Mouse (Mus musculus) MEL (cell line): ENCODE data around the gene Cnot6l. TPM values are rescaled to one million over a fixed set of nuclear protein-coding genes. Genes with fewer than 3 reads are reported as not detected.

Experiments
- DNase-seq: peaks from one replicate; pipeline ENCODE4 v3.0.0; 2011; ENCODE audit warnings: low read depth, low spot score
- H3K27ac ChIP-seq: 2 replicates; pipeline ENCODE4 v1.5.1; 2012; ENCODE audit warnings: low read depth, mild to moderate bottlenecking, control low read depth, low read length, moderate library complexity; ENCODE audit not compliant: control insufficient read depth
- H3K27me3 ChIP-seq, 2 experiments: fragments of 150-350 bp in 1 of 2; sonication (generic) in 1 of 2; 2 replicates each; pipeline ENCODE4 v1.6.1; 2012; ENCODE audit warnings: low read length in 2 of 2, mild to moderate bottlenecking in 2 of 2, improper control_type of control experiment in 1 of 2, moderate library complexity in 1 of 2; ENCODE audit not compliant: insufficient read depth in 2 of 2, control insufficient read depth in 1 of 2
- H3K36me3 ChIP-seq, 2 experiments: 2 replicates each; pipeline ENCODE4 v1.6.1; 2012 to 2014; ENCODE audit warnings: low read length in 2 of 2, improper control_type of control experiment in 1 of 2, inconsistent platforms in 1 of 2, mild to moderate bottlenecking in 1 of 2; ENCODE audit not compliant: insufficient read depth in 2 of 2, control insufficient read depth in 1 of 2
- H3K4me1 ChIP-seq, 2 experiments: fragments of 150-350 bp in 1 of 2; sonication (generic) in 1 of 2; 2 replicates each; pipeline ENCODE4 v1.6.1; 2012; ENCODE audit warnings: low read length in 2 of 2, improper control_type of control experiment in 1 of 2, mild to moderate bottlenecking in 1 of 2; ENCODE audit not compliant: insufficient read depth in 2 of 2, control insufficient read depth in 1 of 2
- H3K4me3 ChIP-seq, 2 experiments: fragments of 150-350 bp in 1 of 2; sonication (generic) in 1 of 2; 2 replicates each; pipeline ENCODE4 v1.5.1; 2012; ENCODE audit warnings: low read depth in 2 of 2, low read length in 2 of 2, mild to moderate bottlenecking in 2 of 2, moderate library complexity in 2 of 2, control low read depth in 1 of 2, improper control_type of control experiment in 1 of 2; ENCODE audit not compliant: control insufficient read depth in 1 of 2, insufficient read depth in 1 of 2
- H3K79me2 ChIP-seq: 2 replicates; pipeline ENCODE4 v1.6.1; 2012; ENCODE audit warnings: mild to moderate bottlenecking, low read length, moderate library complexity; ENCODE audit not compliant: control insufficient read depth, poor library complexity, insufficient read depth
- H3K9ac ChIP-seq: 2 replicates; pipeline ENCODE4 v1.6.1; 2012; ENCODE audit warnings: low read depth, mild to moderate bottlenecking, control low read depth, low read length, moderate library complexity; ENCODE audit not compliant: control insufficient read depth, poor library complexity, severe bottlenecking
- H3K9me3 ChIP-seq: fragments of 150-350 bp; sonication (generic); replicated peaks from 2 replicates; pipeline ENCODE4 v1.6.1; 2012; ENCODE audit warnings: mild to moderate bottlenecking, low read length, improper control_type of control experiment, moderate library complexity; ENCODE audit not compliant: insufficient read depth
- CTCF ChIP-seq, 3 experiments: IDR thresholded peaks in 2 of 3; conservative IDR thresholded peaks in 1 of 3; 2 replicates each; pipeline ENCODE4 v1.5.1; 2011 to 2012; ENCODE audit warnings: low read length in 3 of 3, low read depth in 2 of 3, mild to moderate bottlenecking in 2 of 3, improper control_type of control experiment in 1 of 3, inconsistent platforms in 1 of 3, mixed read lengths in 1 of 3, moderate library complexity in 1 of 3; ENCODE audit not compliant: control insufficient read depth in 1 of 3, insufficient read depth in 1 of 3, poor library complexity in 1 of 3, severe bottlenecking in 1 of 3
- EP300 ChIP-seq, 2 experiments: IDR thresholded peaks; 2 replicates each; pipeline ENCODE4 v1.6.1; 2011; ENCODE audit warnings: improper control_type of control experiment in 2 of 2, low read length in 2 of 2, low read depth in 1 of 2, mild to moderate bottlenecking in 1 of 2
- ETS1 ChIP-seq: IDR thresholded peaks from 2 replicates; pipeline ENCODE4 v1.6.1; 2012; ENCODE audit warnings: low read depth, mild to moderate bottlenecking, inconsistent platforms, low read length, improper control_type of control experiment, moderate library complexity
- GABPA ChIP-seq: IDR thresholded peaks from 2 replicates; pipeline ENCODE4 v1.6.1; 2012; ENCODE audit warnings: low read depth, mild to moderate bottlenecking, inconsistent platforms, low read length, improper control_type of control experiment, moderate library complexity
- GATA1 ChIP-seq: IDR thresholded peaks from 2 replicates; pipeline ENCODE4 v1.6.1; 2011; ENCODE audit warnings: low read depth, low read length, improper control_type of control experiment
- MAFK ChIP-seq: IDR thresholded peaks from 2 replicates; pipeline ENCODE4 v1.6.1; 2011; ENCODE audit warnings: low read depth, mild to moderate bottlenecking, low read length, improper control_type of control experiment, borderline replicate concordance
- MXI1 ChIP-seq: IDR thresholded peaks from 2 replicates; pipeline ENCODE4 v1.6.1; 2011; ENCODE audit warnings: mild to moderate bottlenecking, low read depth, low read length, improper control_type of control experiment
- NELFE ChIP-seq: IDR thresholded peaks from 2 replicates; pipeline ENCODE4 v1.6.1; 2011; ENCODE audit warnings: low read depth, low read length, improper control_type of control experiment
- POLR2AphosphoS5 ChIP-seq: IDR thresholded peaks from 2 replicates; pipeline ENCODE4 v1.6.1; 2012; ENCODE audit warnings: low read depth, borderline replicate concordance, mild to moderate bottlenecking, inconsistent platforms, low read length, moderate library complexity, mixed read lengths
- RAD21 ChIP-seq: IDR thresholded peaks from 2 replicates; pipeline ENCODE4 v1.6.1; 2011; ENCODE audit warnings: mild to moderate bottlenecking, low read depth, low read length, improper control_type of control experiment
- SIN3A ChIP-seq: IDR thresholded peaks from 2 replicates; pipeline ENCODE4 v1.6.1; 2012; ENCODE audit warnings: low read length, improper control_type of control experiment, inconsistent platforms
- SMC3 ChIP-seq: IDR thresholded peaks from 2 replicates; pipeline ENCODE4 v1.6.1; 2011; ENCODE audit warnings: low read depth, low read length, improper control_type of control experiment
- TAL1 ChIP-seq: IDR thresholded peaks from 2 replicates; pipeline ENCODE4 v1.6.1; 2012; ENCODE audit warnings: mild to moderate bottlenecking, inconsistent platforms, low read length, moderate library complexity, mixed read lengths
- TBP ChIP-seq: IDR thresholded peaks from 2 replicates; pipeline ENCODE4 v1.8.0; 2011; ENCODE audit warnings: low read depth, low read length, improper control_type of control experiment
- TCF12 ChIP-seq: IDR thresholded peaks from 2 replicates; pipeline ENCODE4 v1.6.1; 2014; ENCODE audit warnings: low read depth, mild to moderate bottlenecking, inconsistent platforms, low read length, improper control_type of control experiment, moderate library complexity
- USF1 ChIP-seq: IDR thresholded peaks from 2 replicates; pipeline ENCODE4 v1.6.1; 2014; ENCODE audit warnings: low read depth, mild to moderate bottlenecking, inconsistent platforms, low read length, improper control_type of control experiment, moderate library complexity
- USF2 ChIP-seq, 2 experiments: IDR thresholded peaks; 2 replicates each; pipeline ENCODE4 v1.6.1; 2011 to 2012; ENCODE audit warnings: improper control_type of control experiment in 2 of 2, low read length in 2 of 2, borderline replicate concordance in 1 of 2, inconsistent platforms in 1 of 2, low read depth in 1 of 2, mild to moderate bottlenecking in 1 of 2; ENCODE audit not compliant: insufficient read depth in 1 of 2
- ZNF384 ChIP-seq: IDR thresholded peaks from 2 replicates; pipeline ENCODE4 v1.6.1; 2012; ENCODE audit warnings: low read depth, mild to moderate bottlenecking, inconsistent platforms, low read length, improper control_type of control experiment
- polyA plus RNA-seq, 2 experiments: library from polyadenylated mRNA; stranded (reverse) in 1 of 2; unstranded in 1 of 2; fragments of >175 nt in 1 of 2; fragments of >200 nt in 1 of 2; gene quantifications; 2 replicates each; pipeline versions ENCODE4 v1.2.1 to v1.2.4; 2012; ENCODE audit warnings: low replicate concordance in 2 of 2, low read depth in 1 of 2; ENCODE audit not compliant: insufficient read length in 2 of 2, insufficient read depth in 1 of 2, missing spikeins in 1 of 2
- total RNA-seq: library from RNA; depleted of rRNA; stranded (reverse); fragments of 300-350 nt; gene quantifications from 2 replicates; pipeline ENCODE4 v1.2.3, GENCODE M21; 2012

Cnot6l gene
- total and polyA plus RNA-seq, 3 experiments: 10.2 to 21.2 TPM; not detected in 1

DNA sequence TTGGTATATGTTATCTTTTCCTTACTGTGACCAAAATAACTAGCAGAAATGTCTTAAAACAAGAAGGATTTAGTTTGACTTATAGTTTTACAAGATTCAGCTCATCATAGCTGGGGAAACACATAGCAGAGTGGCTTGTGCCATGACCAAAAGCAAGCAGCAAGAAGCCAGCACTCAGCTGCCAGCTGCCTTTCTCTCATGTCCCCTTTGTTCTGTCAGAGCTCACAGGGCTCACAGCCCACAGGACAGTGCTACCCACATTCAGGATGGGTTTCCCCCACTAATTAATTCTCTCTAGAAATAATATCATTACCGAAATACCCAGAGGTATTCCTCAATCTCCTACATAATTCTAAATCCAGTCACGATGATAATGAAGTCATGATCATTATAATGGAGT, 43.6 kb upstream of the Cnot6l start:
- H3K36me3 ChIP-seq: peaks cover 0 to 48% of the 10 kb centered on the region in 2 experiments; a peak in 2 of 4 replicates
- TF ChIP-seq NELFE (no peak), CTCF (IDR thresholded peaks at IDR 0.05 in 2 of 3, conservative IDR thresholded peaks at IDR 0.05 in 1 of 3; ENCODE audit: control insufficient read depth in 1 of 3, insufficient read depth in 1 of 3, low read depth in 2 of 3, low read length in 3 of 3, poor library complexity in 1 of 3, severe bottlenecking in 1 of 3) (no peak), SMC3 (no peak), MXI1 (no peak), TCF12 (no peak), TBP (no peak), USF1 (no peak), TAL1 (no peak)
- TF ChIP-seq, all 39 proteins: peak for 0
- no peak overlapping the region for H3K4me3 ChIP-seq
- DNase-seq: peak; percentile 25
- H3K9me3 ChIP-seq: no peaks in the 10 kb centered on the region
- peaks cover 13% of the 10 kb centered on the region for H3K79me2 ChIP-seq
- H3K27ac ChIP-seq: peak overlapping the region; percentile 30; the same call in 1 of the 2 replicates
- no peak overlapping the region for H3K9ac ChIP-seq
- peaks cover 15 to 17% of the 10 kb centered on the region in 2 experiments for H3K4me1 ChIP-seq
- H3K27me3 ChIP-seq: no peaks in the 10 kb centered on the region

DNA sequence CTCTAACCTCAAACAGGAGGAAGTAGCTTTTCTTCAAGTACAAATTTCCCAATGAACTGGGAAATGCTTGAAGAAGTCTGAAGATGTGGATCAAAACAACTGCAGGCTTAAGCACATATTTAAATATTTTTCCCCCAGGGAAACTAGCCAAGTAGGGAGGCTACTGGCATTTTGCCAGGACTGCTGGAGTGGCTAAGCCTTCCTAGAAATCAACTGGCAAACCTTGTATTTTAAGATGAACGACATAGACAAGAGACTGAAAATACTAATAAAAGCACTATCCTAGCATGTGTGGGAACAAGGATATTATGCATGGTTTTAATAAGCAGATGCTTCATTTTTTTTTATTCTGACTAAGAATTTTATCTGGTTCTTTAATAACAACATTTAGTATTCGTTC, 42.9 kb upstream of the Cnot6l start:
- H3K4me3 ChIP-seq: no peak overlapping the region
- TF ChIP-seq NELFE (no peak), GATA1 (peak; percentile 58), GABPA (no peak), POLR2AphosphoS5 (no peak), USF2 (IDR thresholded peaks at IDR 0.05; ENCODE audit: borderline replicate concordance in 1 of 2, insufficient read depth in 1 of 2, low read depth in 1 of 2, low read length in 2 of 2) (no peak), MAFK (no peak), RAD21 (no peak), SIN3A (peak; percentile 69), ZNF384 (peak; percentile 66), EP300 (IDR thresholded peaks at IDR 0.05; ENCODE audit: low read depth in 1 of 2, low read length in 2 of 2) (peak; percentile 62 to 64; a peak in 3 of 4 replicates), ETS1 (peak; percentile 75), CTCF (IDR thresholded peaks at IDR 0.05 in 2 of 3, conservative IDR thresholded peaks at IDR 0.05 in 1 of 3; ENCODE audit: control insufficient read depth in 1 of 3, insufficient read depth in 1 of 3, low read depth in 2 of 3, low read length in 3 of 3, poor library complexity in 1 of 3, severe bottlenecking in 1 of 3) (no peak)
- TF ChIP-seq, all 39 proteins: peak for 5
- peak overlapping the region; percentile 30; the same call in 1 of the 2 replicates for H3K27ac ChIP-seq
- H3K36me3 ChIP-seq: peaks cover 0 to 53% of the 10 kb centered on the region in 2 experiments; a peak in 2 of 4 replicates
- H3K27me3 ChIP-seq: no peaks in the 10 kb centered on the region
- H3K9me3 ChIP-seq: no peaks in the 10 kb centered on the region
- no peak overlapping the region for H3K9ac ChIP-seq
- H3K79me2 ChIP-seq: peaks cover 13% of the 10 kb centered on the region
- H3K4me1 ChIP-seq: peaks cover 17 to 18% of the 10 kb centered on the region in 2 experiments
- DNase-seq: peak; percentile 77
